Mouse (Mus musculus): Measurements from ENCODE around the gene H1f0.

- no peak for TF ChIP-seq POLR2A (IDR thresholded peaks at IDR 0.05; ENCODE audit: extremely low read depth, insufficient read depth, low read length)
- TF ChIP-seq CTCF (IDR thresholded peaks at IDR 0.05; ENCODE audit: low read depth, low read length), result no peak
Observed at GRCm38 (mm10) chr15:79028823-79029484, 704 bp downstream of the H1f0 start.
